Mouse (Mus musculus) layer of hippocampus, adult 9-10 months (tissue): ENCODE measurements around the gene Lrrc4.

Experiments used
- DNase-seq: peaks from one replicate; pipeline ENCODE4 v3.0.0; 2022; ENCODE audit warnings: low spot score

Gene Lrrc4

DNA sequence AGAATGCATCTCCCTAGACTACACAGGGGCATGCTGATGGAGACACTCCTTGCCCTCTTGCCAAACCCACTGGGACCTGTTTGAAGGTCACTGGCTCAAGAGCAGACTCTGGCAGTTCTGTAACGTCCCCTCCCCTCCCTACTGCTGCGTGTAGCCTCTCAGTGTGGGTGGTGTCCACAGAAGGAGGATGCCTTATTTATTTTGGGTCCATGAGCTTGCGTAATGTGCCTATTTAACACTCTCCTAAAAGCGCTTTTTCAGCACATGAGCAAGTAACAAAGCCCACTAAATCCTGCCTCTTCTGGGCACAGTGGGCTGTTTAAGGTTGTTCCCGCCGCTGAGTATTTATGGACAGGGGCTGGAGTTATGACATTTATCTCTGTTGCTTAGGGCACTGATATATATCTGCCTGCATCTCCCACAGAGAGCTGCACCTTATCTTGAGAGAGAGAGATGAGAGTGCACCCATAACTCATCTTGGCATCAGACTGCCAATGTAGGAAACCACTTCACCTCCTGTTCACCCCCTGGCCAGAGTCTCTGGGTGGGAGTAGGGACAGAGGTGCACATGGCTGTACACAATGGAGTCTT is 63.6 kb downstream of the Lrrc4 start:
- DNase-seq, result no peak

DNA sequence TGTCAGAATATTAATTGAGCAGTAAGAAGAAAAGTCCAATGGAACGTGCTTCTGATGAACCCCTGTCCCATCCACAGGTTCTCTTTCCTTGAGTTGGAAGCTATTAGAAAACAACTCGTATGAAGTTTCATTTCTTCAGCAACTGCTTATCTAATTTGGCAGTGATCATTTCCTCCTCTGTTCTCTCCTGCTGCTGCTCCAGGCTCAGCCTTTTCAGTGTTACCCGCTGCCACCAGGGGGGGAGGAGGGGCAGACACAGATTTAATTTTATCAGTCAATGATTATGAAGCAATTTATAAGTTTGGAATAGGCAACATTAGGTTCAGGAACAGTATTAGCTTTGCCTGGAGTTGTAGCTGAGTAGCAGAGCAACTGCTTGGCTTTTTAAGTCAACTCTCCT is 64.9 kb downstream of the Lrrc4 start:
- DNase-seq, result no peak

DNA sequence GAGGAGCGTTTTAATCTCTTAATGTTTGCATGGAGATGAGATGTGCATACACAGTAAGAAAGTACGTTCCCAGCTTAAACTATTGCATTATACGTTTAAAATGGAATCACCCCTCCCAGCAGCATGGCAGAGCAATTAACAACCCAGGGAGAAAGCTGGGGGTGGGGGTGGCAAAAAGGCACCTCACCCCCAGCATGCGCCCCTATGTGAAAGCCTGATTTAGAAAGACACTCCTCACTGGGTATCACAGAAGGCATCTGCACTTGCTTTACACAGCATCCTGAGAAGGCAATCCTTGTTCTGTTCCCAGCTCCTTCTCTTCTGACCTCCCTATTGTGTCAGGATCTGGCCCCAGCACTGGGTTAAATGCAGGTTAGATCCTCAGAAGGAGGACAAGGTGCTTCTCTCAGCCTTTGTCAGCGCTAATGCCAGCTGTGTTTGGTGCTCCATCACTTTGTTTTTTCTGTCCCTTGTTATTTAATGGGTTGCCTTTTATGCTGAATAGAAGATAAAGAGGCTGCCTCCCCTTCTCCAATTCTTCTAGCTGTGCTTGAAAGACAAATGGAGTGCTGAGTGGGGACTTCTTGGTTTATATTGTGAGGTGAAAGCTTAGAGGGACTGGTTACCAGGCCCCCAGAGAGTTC is 69.3 kb downstream of the Lrrc4 start:
- DNase-seq, result no peak

DNA sequence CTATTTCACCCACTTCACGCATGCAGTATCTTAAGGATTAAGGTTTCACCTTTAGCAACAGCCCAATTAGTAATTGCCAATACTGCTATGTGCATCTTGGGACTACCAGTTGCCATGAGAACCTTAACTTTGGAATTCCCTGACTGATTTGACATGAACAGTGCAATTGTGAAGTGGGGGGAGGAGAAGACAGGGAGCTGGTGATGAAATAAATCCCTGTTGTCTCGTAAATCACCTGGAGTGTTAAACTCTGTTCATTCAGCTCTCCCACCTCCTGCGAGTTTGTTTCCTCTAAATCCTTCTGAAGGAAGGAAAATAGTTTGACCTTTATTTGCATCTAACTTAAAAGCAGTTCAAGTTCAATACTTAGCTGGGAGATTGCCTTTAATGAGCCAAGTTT is 69.8 kb downstream of the Lrrc4 start:
- DNase-seq, result no peak

- DNase-seq, result no peak
Measured at GRCm38 (mm10) chr6:28758293-28758692, 73.3 kb downstream of the Lrrc4 start.

- DNase-seq, result peak; percentile 65
Measured at GRCm38 (mm10) chr6:28756306-28757018, 75.1 kb downstream of the Lrrc4 start.

DNA sequence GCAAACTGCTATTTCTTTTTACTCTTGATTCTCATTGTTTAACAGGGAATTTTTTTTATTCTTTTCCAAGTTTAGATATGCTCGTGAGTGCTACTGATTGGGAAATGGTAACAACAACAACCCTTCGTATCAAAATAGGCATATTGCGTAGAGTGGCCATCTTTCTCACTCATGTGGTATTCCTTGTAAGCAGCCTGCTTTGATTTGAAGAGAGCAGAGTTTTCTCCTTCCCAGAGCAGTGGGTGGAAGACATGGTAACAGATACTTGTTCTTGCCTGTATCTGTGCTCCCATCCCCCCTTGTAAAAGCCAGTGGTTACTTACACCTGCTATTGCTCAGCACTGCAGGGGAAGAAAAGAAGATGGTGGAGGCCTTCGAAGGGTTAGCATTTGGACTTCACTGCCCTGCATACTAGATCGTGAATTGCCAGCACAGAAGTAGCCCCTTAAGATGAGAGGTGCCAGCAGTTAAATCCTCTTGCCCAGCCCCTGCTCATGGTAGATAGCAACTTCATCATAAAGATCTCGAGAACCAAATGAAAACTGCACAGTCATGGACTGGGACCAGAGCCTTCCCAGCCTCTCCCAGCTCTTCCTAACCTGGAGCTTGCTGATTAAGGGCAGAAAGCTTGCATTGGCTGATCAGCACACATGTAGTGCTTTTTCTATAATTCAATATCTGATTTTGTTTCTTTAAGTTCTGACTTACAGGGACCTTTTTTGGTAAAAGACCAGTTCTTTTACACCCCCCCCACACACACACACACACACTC is 77.2 kb downstream of the Lrrc4 start:
- DNase-seq, result no peak

DNA sequence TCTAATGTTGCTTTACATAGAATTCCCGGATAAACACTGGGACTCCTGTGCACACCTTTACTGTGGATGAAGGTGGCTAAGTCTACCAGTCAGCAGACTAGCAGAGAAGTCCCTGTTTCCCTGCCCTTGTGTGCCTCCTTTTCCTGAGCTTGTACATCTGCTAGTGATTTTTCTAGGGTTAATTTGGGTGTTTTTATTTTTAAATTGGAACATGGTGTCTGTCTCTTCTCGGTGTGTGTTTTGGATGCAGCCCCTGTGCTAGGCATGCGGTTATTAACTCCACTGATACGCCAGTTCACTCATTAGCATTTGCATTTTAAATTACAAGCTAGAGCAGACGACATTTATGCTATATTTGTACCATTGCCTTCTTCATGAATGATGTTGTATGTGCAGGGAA is 77.9 kb downstream of the Lrrc4 start:
- DNase-seq, result no peak

DNA sequence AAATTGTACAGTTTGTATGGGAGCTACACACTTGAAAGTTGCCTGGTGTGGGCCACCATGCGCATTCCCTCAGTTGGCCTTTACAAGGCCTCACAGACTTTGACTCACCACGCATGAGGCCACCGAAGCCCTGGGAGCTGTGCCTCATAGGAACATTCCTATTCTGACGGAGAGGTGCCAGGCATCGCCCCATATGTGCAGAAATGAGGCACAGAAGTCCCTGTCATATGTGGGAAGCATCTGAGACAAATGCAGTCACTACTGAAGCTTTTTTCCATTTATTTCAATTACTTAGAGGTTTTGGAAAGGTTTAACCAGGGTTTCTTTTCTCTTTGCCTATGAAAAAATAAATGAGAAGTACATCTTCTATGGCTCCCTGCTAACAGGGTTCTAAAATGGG is 78.3 kb downstream of the Lrrc4 start:
- DNase-seq, result peak; percentile 68

- DNase-seq, result no peak
Measured at GRCm38 (mm10) chr6:28751186-28751585, 80.4 kb downstream of the Lrrc4 start.

DNA sequence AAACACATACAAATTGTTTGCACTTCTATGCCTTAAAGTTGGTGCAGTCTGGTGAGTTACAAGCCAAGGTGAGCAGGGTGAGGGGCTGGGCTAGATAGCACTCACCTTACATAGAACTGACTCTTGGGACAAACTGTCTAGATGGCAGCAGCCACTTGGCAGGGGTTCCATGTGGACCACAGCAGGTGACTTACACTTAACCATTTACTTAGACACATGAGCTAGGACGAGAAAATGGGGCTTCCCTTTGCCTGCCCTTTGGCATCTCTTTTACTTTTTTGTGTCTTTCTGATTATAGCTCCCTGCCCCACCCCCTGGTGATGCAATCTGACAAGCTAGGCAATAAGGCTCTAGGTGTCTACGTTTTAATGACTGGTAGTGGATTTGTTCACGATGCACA is 82.3 kb downstream of the Lrrc4 start:
- DNase-seq, result no peak

DNA sequence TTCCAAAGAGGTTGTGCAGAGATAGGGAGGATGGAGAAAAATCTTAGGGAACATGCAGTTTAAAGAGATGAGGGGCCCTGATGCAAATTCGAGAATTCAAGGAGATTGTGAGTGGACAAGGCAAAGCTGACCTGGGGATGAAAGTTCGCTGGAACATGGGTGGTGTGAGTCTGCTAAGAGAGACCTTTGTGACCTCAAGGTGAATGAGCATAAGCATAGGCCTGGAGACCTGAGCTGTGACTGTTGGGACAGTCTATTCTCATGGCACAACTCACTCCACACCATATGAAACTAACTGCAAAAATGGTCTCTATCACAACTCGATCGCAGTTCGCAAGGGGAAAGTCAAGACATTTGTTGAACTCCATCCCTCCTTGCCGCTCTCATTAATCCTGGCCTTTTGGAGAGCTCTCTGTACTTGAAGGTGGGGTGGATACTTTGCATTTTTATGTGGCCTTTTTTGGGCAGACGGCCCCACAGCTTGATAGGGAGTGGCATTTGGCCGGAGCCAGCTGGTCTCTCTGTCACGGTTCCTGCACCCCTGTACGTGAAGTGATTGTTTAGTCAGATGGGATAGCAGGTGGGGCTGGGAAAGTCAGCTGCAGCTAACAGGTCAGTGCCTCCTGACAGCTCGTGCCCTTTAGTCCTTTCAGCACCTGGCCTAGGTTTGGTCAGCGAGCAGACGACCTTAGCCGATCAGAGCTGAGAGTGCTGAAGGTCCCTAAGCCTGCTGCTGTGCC is 83.4 kb downstream of the Lrrc4 start:
- DNase-seq, result no peak

GRCm38 (mm10) chr6:28747025-28747424 is 84.5 kb downstream of the Lrrc4 start:
- no peak for DNase-seq

DNA sequence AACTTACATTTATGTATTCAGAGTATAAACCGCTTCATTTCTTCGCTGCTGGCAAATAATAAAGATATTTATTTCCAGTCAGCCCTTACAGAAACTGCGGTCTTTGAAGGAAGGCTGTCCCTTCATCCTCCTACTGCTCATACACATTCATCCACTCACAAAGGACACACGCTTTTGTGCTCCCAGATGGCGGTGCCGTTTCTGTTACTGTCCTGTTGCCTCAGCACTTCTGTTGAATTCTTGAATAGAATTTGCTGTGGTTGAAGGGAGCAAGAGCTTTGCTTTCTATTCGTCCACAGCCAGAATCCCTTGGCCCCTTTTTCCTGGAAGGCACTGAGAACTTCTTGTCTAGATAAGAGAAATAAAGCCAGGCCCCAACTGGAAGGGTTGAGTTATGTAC is 85.7 kb downstream of the Lrrc4 start:
- DNase-seq, result no peak

DNA sequence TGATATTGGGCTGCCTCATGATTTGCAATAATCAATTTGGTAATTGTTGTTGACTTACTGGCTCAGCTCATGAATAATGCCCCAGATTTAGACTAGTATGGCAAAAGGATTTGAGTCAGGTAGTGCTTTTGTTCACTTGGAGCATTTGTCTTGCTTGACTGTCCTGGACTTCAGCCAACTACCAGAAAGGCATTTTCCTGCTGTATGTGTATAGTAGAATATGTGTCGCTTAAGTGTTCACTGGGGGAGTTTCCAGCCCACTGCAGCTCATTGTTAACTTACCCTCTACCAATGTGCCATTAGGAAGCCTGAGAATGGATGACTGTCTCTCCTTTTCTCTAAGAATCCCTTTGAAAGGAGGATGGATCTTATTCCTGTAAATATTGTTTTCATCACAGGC is 88.0 kb downstream of the Lrrc4 start:
- DNase-seq, result no peak

GRCm38 (mm10) chr6:28737601-28738000 is 93.9 kb downstream of the Lrrc4 start:
- DNase-seq, result no peak

- no peak for DNase-seq
Measured at GRCm38 (mm10) chr6:28736665-28737064, 94.9 kb downstream of the Lrrc4 start.

GRCm38 (mm10) chr6:28735116-28735515 is 96.4 kb downstream of the Lrrc4 start:
- no peak for DNase-seq

GRCm38 (mm10) chr6:28733884-28734647 is 97.5 kb downstream of the Lrrc4 start:
- DNase-seq, result no peak

GRCm38 (mm10) chr6:28731246-28731645 is 100.3 kb downstream of the Lrrc4 start:
- DNase-seq, result no peak

GRCm38 (mm10) chr6:28729649-28730048 is 101.9 kb downstream of the Lrrc4 start:
- DNase-seq, result no peak
